Mouse (Mus musculus): ENCODE measurements around the gene Olfr1225. TPM values are rescaled to one million over a fixed set of nuclear protein-coding genes. Genes with fewer than 3 reads are reported as not detected.
"Not testable (repeated sequence)": the region's sequence is repeated elsewhere in the genome, so short reads cannot be mapped to it uniquely, and the experiment has no call there.

Olfr1225 gene
- total RNA-seq (2018; cell fraction: chromatin; rRNA removed), result not detected
- total RNA-seq (2018; cell fraction: cytosol; rRNA removed), result not detected
- total RNA-seq (2018; cell fraction: nucleus; rRNA removed), result not detected
- polyA plus RNA-seq (2018), result not detected in 3 replicates

- no peak within 1 kb of the TSS for H3K27ac ChIP-seq
- H3K4me3 ChIP-seq (ENCODE audit: inconsistent target), result no peak within 1 kb of the TSS
- WGBS (ENCODE audit: missing documents), result 89% methylated on average over 1 of the region's 1 CpGs
- H3K36me3 ChIP-seq (ENCODE audit: inconsistent target), result no peaks in the 10 kb centered on the region
- H3K79me2 ChIP-seq (ENCODE audit: inconsistent target), result no peaks in the 10 kb centered on the region
Measured at GRCm38 (mm10) chr2:89174569-89174968, at the start of gene Olfr1225. TSS of gene Olfr1225 (minus strand) at chr2:89174669.

GRCm38 (mm10) chr2:89199948-89200347, 25.5 kb upstream of the Olfr1225 start, which contains the start of gene Olfr1226:
TSS of gene Olfr1226 (minus strand) at chr2:89200048.
- H3K79me2 ChIP-seq (ENCODE audit: inconsistent target), result no peaks in the 10 kb centered on the region
- no peak within 1 kb of the TSS for H3K4me3 ChIP-seq (ENCODE audit: inconsistent target)
- H3K27ac ChIP-seq, result no peak within 1 kb of the TSS
- no peaks in the 10 kb centered on the region for H3K36me3 ChIP-seq (ENCODE audit: inconsistent target)
- WGBS (ENCODE audit: missing documents), result 79% methylated on average over 2 of the region's 2 CpGs

- H3K27ac ChIP-seq, result peak overlapping the region; percentile 72
- H3K79me2 ChIP-seq (ENCODE audit: inconsistent target), result no peaks in the 10 kb centered on the region
- no peak overlapping the region for H3K4me3 ChIP-seq (ENCODE audit: inconsistent target)
- 7% methylated on average over 3 of the region's 3 CpGs for WGBS (ENCODE audit: missing documents)
- H3K36me3 ChIP-seq (ENCODE audit: inconsistent target), result no peaks in the 10 kb centered on the region
Measured at GRCm38 (mm10) chr2:89196325-89196982, 22.0 kb upstream of the Olfr1225 start.

DNA sequence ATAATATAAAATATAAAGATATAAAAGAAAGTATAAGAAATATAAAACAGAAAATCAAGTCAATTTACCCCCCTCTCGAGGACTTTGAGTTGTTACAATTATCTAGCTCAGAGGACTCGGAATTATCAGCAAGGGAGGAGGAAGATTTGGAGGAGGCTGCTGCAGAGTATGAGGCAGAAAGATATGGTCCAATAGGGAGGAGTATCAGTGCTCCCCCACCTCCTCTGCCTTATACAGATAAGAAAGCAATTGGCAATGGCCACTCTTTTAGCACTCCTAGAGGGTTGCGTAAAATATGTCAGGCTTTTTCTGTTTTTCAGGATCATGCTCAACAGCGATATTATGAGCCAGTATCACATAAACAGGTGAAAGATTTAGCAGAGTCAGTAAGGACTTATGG, 9.8 kb downstream of the Olfr1225 start:
- H3K36me3 ChIP-seq (ENCODE audit: inconsistent target); H3K27ac ChIP-seq; H3K79me2 ChIP-seq (ENCODE audit: inconsistent target); H3K4me3 ChIP-seq (ENCODE audit: inconsistent target): not testable (repeated sequence)
- 80% methylated on average over 4 of the region's 4 CpGs for WGBS (ENCODE audit: missing documents)

- H3K79me2 ChIP-seq (ENCODE audit: inconsistent target); H3K27ac ChIP-seq; H3K36me3 ChIP-seq (ENCODE audit: inconsistent target); H3K4me3 ChIP-seq (ENCODE audit: inconsistent target): not testable (repeated sequence)
- WGBS (ENCODE audit: missing documents), result 92% methylated on average over 6 of the region's 8 CpGs
Measured at GRCm38 (mm10) chr2:89163991-89164390, 10.5 kb downstream of the Olfr1225 start, which contains the start of gene Olfr1224-ps1. TSS of gene Olfr1224-ps1 (minus strand) at chr2:89164091.

- Histone ChIP-seq H3K79me2 (ENCODE audit: inconsistent target) (no peaks in the 10 kb centered on the region), H3K4me3 (ENCODE audit: inconsistent target) (no peak within 1 kb of the TSS), H3K27ac (no peak within 1 kb of the TSS), H3K36me3 (ENCODE audit: inconsistent target) (no peaks in the 10 kb centered on the region)
- 55% methylated on average over 1 of the region's 1 CpGs for WGBS (ENCODE audit: missing documents)
Measured at GRCm38 (mm10) chr2:89151460-89151859, 23.0 kb downstream of the Olfr1225 start, which contains the start of gene Olfr1223. TSS of gene Olfr1223 (minus strand) at chr2:89151560.

GRCm38 (mm10) chr2:89132954-89133353, 41.5 kb downstream of the Olfr1225 start, which contains the start of gene Olfr1222:
TSS of gene Olfr1222 (minus strand) at chr2:89133054.
- Histone ChIP-seq H3K4me3 (ENCODE audit: inconsistent target) (no peak within 1 kb of the TSS), H3K36me3 (ENCODE audit: inconsistent target) (no peaks in the 10 kb centered on the region), H3K27ac (no peak within 1 kb of the TSS), H3K79me2 (ENCODE audit: inconsistent target) (no peaks in the 10 kb centered on the region)
- WGBS (ENCODE audit: missing documents), result 77% methylated on average over 3 of the region's 3 CpGs

Other genes with a start within 250 kb of the Olfr1225 start
- gene Olfr1211, start 236.6 kb downstream of the Olfr1225 start, polyA plus RNA-seq (2018), result not detected in 3 replicates
- not detected in 3 replicates for gene Olfr1212, start 220.7 kb downstream of the Olfr1225 start, polyA plus RNA-seq (2018)
- gene Gm13762, start 194.4 kb downstream of the Olfr1225 start, polyA plus RNA-seq (2018), result not detected in 3 replicates
- gene Olfr1214, start 182.0 kb downstream of the Olfr1225 start, polyA plus RNA-seq (2018), result not detected in 3 replicates
- gene Olfr1215, start 167.7 kb downstream of the Olfr1225 start, polyA plus RNA-seq (2018), result not detected in 3 replicates
- gene Olfr1216, start 156.3 kb downstream of the Olfr1225 start, polyA plus RNA-seq (2018), result not detected in 3 replicates
- gene Olfr1217, start 142.6 kb downstream of the Olfr1225 start, polyA plus RNA-seq (2018), result not detected in 3 replicates
- gene Olfr1218, start 113.5 kb downstream of the Olfr1225 start, polyA plus RNA-seq (2018), result not detected in 3 replicates
- not detected in 3 replicates for gene Olfr1219, start 91.2 kb downstream of the Olfr1225 start, polyA plus RNA-seq (2018)
- not detected in 3 replicates for gene Olfr1220, start 67.8 kb downstream of the Olfr1225 start, polyA plus RNA-seq (2018)
- gene Olfr1221, start 57.4 kb downstream of the Olfr1225 start, polyA plus RNA-seq (2018), result not detected in 3 replicates
- not detected in 3 replicates for gene Olfr1222, start 41.6 kb downstream of the Olfr1225 start, polyA plus RNA-seq (2018)
- gene Olfr1223, start 23.1 kb downstream of the Olfr1225 start, polyA plus RNA-seq (2018), result not detected in 3 replicates
- gene Olfr1224-ps1, start 10.6 kb downstream of the Olfr1225 start, polyA plus RNA-seq (2018), result not detected in 3 replicates
- not detected in 3 replicates for gene Olfr1226, start 25.4 kb upstream of the Olfr1225 start, polyA plus RNA-seq (2018)
- gene Olfr1228, start 79.4 kb upstream of the Olfr1225 start, polyA plus RNA-seq (2018), result not detected in 3 replicates
- not detected in 3 replicates for gene Olfr1229, start 113.3 kb upstream of the Olfr1225 start, polyA plus RNA-seq (2018)
- gene Olfr1230, start 122.6 kb upstream of the Olfr1225 start, polyA plus RNA-seq (2018), result not detected in 3 replicates
- not detected in 3 replicates for gene Olfr1231, start 132.4 kb upstream of the Olfr1225 start, polyA plus RNA-seq (2018)
- gene Olfr1232, start 155.0 kb upstream of the Olfr1225 start, polyA plus RNA-seq (2018), result not detected in 3 replicates
- gene Olfr1233, start 167.7 kb upstream of the Olfr1225 start, polyA plus RNA-seq (2018), result not detected in 3 replicates
- gene Olfr1234, start 190.2 kb upstream of the Olfr1225 start, polyA plus RNA-seq (2018), result not detected in 3 replicates
- not detected in 3 replicates for gene Olfr1238, start 235.0 kb upstream of the Olfr1225 start, polyA plus RNA-seq (2018)
- gene Olfr1239, start 245.7 kb upstream of the Olfr1225 start, polyA plus RNA-seq (2018), result not detected in 3 replicates

Data from macrophage (primary cell).